Mouse (Mus musculus): ENCODE measurements around the gene Spred1. TPM values are rescaled to one million over a fixed set of nuclear protein-coding genes. Genes with fewer than 3 reads are reported as not detected.

The Spred1 gene
- polyA plus RNA-seq, 1 experiment from 2014 or later = 6.5 TPM

GRCm38 (mm10) chr2:117113262-117113661 lies 7.9 kb upstream of the Spred1 start:
- Histone ChIP-seq H3K9me3 (replicated peaks; ENCODE audit: control insufficient read depth, low read length) (no peaks in the 10 kb centered on the region), H3K9ac (ENCODE audit: low read length) (no peak overlapping the region), H3K27ac (ENCODE audit: low read length) (no peak overlapping the region), H3K4me3 (replicated peaks; ENCODE audit: low read length) (no peak overlapping the region), H3K4me1 (ENCODE audit: control insufficient read depth, insufficient read depth, low read length) (no peaks in the 10 kb centered on the region), H3K27me3 (ENCODE audit: control insufficient read depth, insufficient read depth, low read length) (no peaks in the 10 kb centered on the region), H3K36me3 (ENCODE audit: control insufficient read depth, insufficient read depth, low read length) (no peaks in the 10 kb centered on the region), H3K4me2 (ENCODE audit: low read depth, low read length) (no peak overlapping the region)
- no peak for ATAC-seq (ENCODE audit: insufficient read depth, low FRiP score)
- WGBS = 85% methylated on average over 2 of the region's 2 CpGs

- no peak overlapping the region for H3K4me2 ChIP-seq (ENCODE audit: low read depth, low read length)
- H3K9me3 ChIP-seq (replicated peaks; ENCODE audit: control insufficient read depth, low read length) = no peaks in the 10 kb centered on the region
- no peaks in the 10 kb centered on the region for H3K27me3 ChIP-seq (ENCODE audit: control insufficient read depth, insufficient read depth, low read length)
- no peaks in the 10 kb centered on the region for H3K4me1 ChIP-seq (ENCODE audit: control insufficient read depth, insufficient read depth, low read length)
- H3K36me3 ChIP-seq (ENCODE audit: control insufficient read depth, insufficient read depth, low read length) = no peaks in the 10 kb centered on the region
- H3K4me3 ChIP-seq (replicated peaks; ENCODE audit: low read length) = no peak overlapping the region
- no peak for ATAC-seq (ENCODE audit: insufficient read depth, low FRiP score)
- WGBS = 48% methylated on average over 4 of the region's 4 CpGs
- H3K9ac ChIP-seq (ENCODE audit: low read length) = no peak overlapping the region
- no peak overlapping the region for H3K27ac ChIP-seq (ENCODE audit: low read length)
These were observed 7.4 kb upstream of the Spred1 start for GRCm38 (mm10) chr2:117113762-117114161.

- peaks cover 6% of the 10 kb centered on the region; the same call in 1 of the 2 replicates for H3K4me1 ChIP-seq (ENCODE audit: control insufficient read depth, insufficient read depth, low read length)
- H3K27me3 ChIP-seq (ENCODE audit: control insufficient read depth, insufficient read depth, low read length) = no peaks in the 10 kb centered on the region
- no peaks in the 10 kb centered on the region for H3K36me3 ChIP-seq (ENCODE audit: control insufficient read depth, insufficient read depth, low read length)
- no peaks in the 10 kb centered on the region for H3K9me3 ChIP-seq (replicated peaks; ENCODE audit: control insufficient read depth, low read length)
- no peak overlapping the region for H3K4me3 ChIP-seq (replicated peaks; ENCODE audit: low read length)
- ATAC-seq (ENCODE audit: insufficient read depth, low FRiP score) = no peak
- H3K27ac ChIP-seq (ENCODE audit: low read length) = no peak overlapping the region
- 56% methylated on average over 2 of the region's 2 CpGs for WGBS
- no peak overlapping the region for H3K9ac ChIP-seq (ENCODE audit: low read length)
- H3K4me2 ChIP-seq (ENCODE audit: low read depth, low read length) = no peak overlapping the region
These were observed 2.7 kb upstream of the Spred1 start for GRCm38 (mm10) chr2:117118516-117118915.

- ATAC-seq (ENCODE audit: insufficient read depth, low FRiP score) = peak; percentile 51; the same call in 1 of the 2 replicates
- Histone ChIP-seq H3K9me3 (replicated peaks; ENCODE audit: control insufficient read depth, low read length) (no peaks in the 10 kb centered on the region), H3K4me2 (ENCODE audit: low read depth, low read length) (peak overlapping the region; percentile 74), H3K27ac (ENCODE audit: low read length) (peak overlapping the region; percentile 98), H3K36me3 (ENCODE audit: control insufficient read depth, insufficient read depth, low read length) (no peaks in the 10 kb centered on the region), H3K27me3 (ENCODE audit: control insufficient read depth, insufficient read depth, low read length) (no peaks in the 10 kb centered on the region), H3K9ac (ENCODE audit: low read length) (peak overlapping the region; percentile 99), H3K4me1 (ENCODE audit: control insufficient read depth, insufficient read depth, low read length) (peaks cover 6% of the 10 kb centered on the region; the same call in 1 of the 2 replicates), H3K4me3 (replicated peaks; ENCODE audit: low read length) (peak overlapping the region; percentile 98)
- 6% methylated on average over 30 of the region's 30 CpGs for WGBS
These were observed 1.6 kb upstream of the Spred1 start for GRCm38 (mm10) chr2:117119291-117120245.

- H3K9ac ChIP-seq (ENCODE audit: low read length) = peak overlapping the region; percentile 99
- peak overlapping the region; percentile 79 for H3K4me2 ChIP-seq (ENCODE audit: low read depth, low read length)
- H3K27me3 ChIP-seq (ENCODE audit: control insufficient read depth, insufficient read depth, low read length) = no peaks in the 10 kb centered on the region
- peak overlapping the region; percentile 98 for H3K4me3 ChIP-seq (replicated peaks; ENCODE audit: low read length)
- no peaks in the 10 kb centered on the region for H3K9me3 ChIP-seq (replicated peaks; ENCODE audit: control insufficient read depth, low read length)
- H3K4me1 ChIP-seq (ENCODE audit: control insufficient read depth, insufficient read depth, low read length) = peaks cover 6% of the 10 kb centered on the region; the same call in 1 of the 2 replicates
- WGBS = under 1% methylated on average over 73 of the region's 101 CpGs
- no peaks in the 10 kb centered on the region for H3K36me3 ChIP-seq (ENCODE audit: control insufficient read depth, insufficient read depth, low read length)
- H3K27ac ChIP-seq (ENCODE audit: low read length) = peak overlapping the region; percentile 98
- ATAC-seq (ENCODE audit: insufficient read depth, low FRiP score) = peak; percentile 79
These were observed 645 bp upstream of the Spred1 start for GRCm38 (mm10) chr2:117120246-117121211.

- no peaks in the 10 kb centered on the region for H3K27me3 ChIP-seq (ENCODE audit: control insufficient read depth, insufficient read depth, low read length)
- WGBS = under 1% methylated on average over 19 of the region's 19 CpGs
- H3K4me1 ChIP-seq (ENCODE audit: control insufficient read depth, insufficient read depth, low read length) = peaks cover 9% of the 10 kb centered on the region; the same call in 1 of the 2 replicates
- ATAC-seq (ENCODE audit: insufficient read depth, low FRiP score) = no peak
- peak overlapping the region; percentile 99 for H3K9ac ChIP-seq (ENCODE audit: low read length)
- peak overlapping the region; percentile 98 for H3K27ac ChIP-seq (ENCODE audit: low read length)
- peak overlapping the region; percentile 98 for H3K4me3 ChIP-seq (replicated peaks; ENCODE audit: low read length)
- no peaks in the 10 kb centered on the region for H3K9me3 ChIP-seq (replicated peaks; ENCODE audit: control insufficient read depth, low read length)
- peak overlapping the region; percentile 79 for H3K4me2 ChIP-seq (ENCODE audit: low read depth, low read length)
- H3K36me3 ChIP-seq (ENCODE audit: control insufficient read depth, insufficient read depth, low read length) = no peaks in the 10 kb centered on the region
These were observed 921 bp downstream of the Spred1 start for GRCm38 (mm10) chr2:117121984-117122605.

GRCm38 (mm10) chr2:117122701-117123337 lies 1.6 kb downstream of the Spred1 start:
- Histone ChIP-seq H3K9ac (ENCODE audit: low read length) (peak overlapping the region; percentile 99), H3K27ac (ENCODE audit: low read length) (peak overlapping the region; percentile 55), H3K27me3 (ENCODE audit: control insufficient read depth, insufficient read depth, low read length) (no peaks in the 10 kb centered on the region), H3K4me3 (replicated peaks; ENCODE audit: low read length) (peak overlapping the region; percentile 98), H3K36me3 (ENCODE audit: control insufficient read depth, insufficient read depth, low read length) (no peaks in the 10 kb centered on the region), H3K4me2 (ENCODE audit: low read depth, low read length) (peak overlapping the region; percentile 79), H3K9me3 (replicated peaks; ENCODE audit: control insufficient read depth, low read length) (no peaks in the 10 kb centered on the region), H3K4me1 (ENCODE audit: control insufficient read depth, insufficient read depth, low read length) (peaks cover 12% of the 10 kb centered on the region)
- under 1% methylated on average over 17 of the region's 17 CpGs for WGBS
- ATAC-seq (ENCODE audit: insufficient read depth, low FRiP score) = 0 out of 2 replicates have a peak, but pooled peaks have one; percentile 34

- Histone ChIP-seq H3K27ac (ENCODE audit: low read length) (no peak overlapping the region), H3K4me3 (replicated peaks; ENCODE audit: low read length) (peak overlapping the region; percentile 29), H3K27me3 (ENCODE audit: control insufficient read depth, insufficient read depth, low read length) (no peaks in the 10 kb centered on the region), H3K4me1 (ENCODE audit: control insufficient read depth, insufficient read depth, low read length) (peaks cover 15% of the 10 kb centered on the region), H3K36me3 (ENCODE audit: control insufficient read depth, insufficient read depth, low read length) (no peaks in the 10 kb centered on the region), H3K4me2 (ENCODE audit: low read depth, low read length) (peak overlapping the region; percentile 79), H3K9ac (ENCODE audit: low read length) (no peak overlapping the region), H3K9me3 (replicated peaks; ENCODE audit: control insufficient read depth, low read length) (no peaks in the 10 kb centered on the region)
- ATAC-seq (ENCODE audit: insufficient read depth, low FRiP score) = no peak
- 19% methylated on average over 3 of the region's 3 CpGs for WGBS
These were observed 2.5 kb downstream of the Spred1 start for GRCm38 (mm10) chr2:117123701-117124100.
